Mouse (Mus musculus) embryonic facial prominence, embryonic 13.5 days (tissue): Measurements from ENCODE around the gene Tpst1. TPM values are rescaled to one million over a fixed set of nuclear protein-coding genes. Genes with fewer than 3 reads are reported as not detected.

Source experiments
- ATAC-seq: fragments of 200-750 bp; cut with Nextera tagmentation; 2 replicates; pipeline ENCODE4 v1.8.0; 2017; ENCODE audit warnings: low read depth; ENCODE audit not compliant: insufficient number of reproducible peaks, insufficient read depth, low FRiP score, low TSS enrichment
- H3K27ac ChIP-seq: fragments of 300-500 bp; sonication (generic); 2 replicates; pipeline ENCODE4 v1.5.1; 2015; ENCODE audit warnings: moderate library complexity, mild to moderate bottlenecking, inconsistent platforms
- H3K27me3 ChIP-seq: fragments of 300-500 bp; sonication (generic); 2 replicates; pipeline ENCODE4 v1.6.1; 2015; ENCODE audit warnings: mild to moderate bottlenecking, inconsistent platforms
- H3K36me3 ChIP-seq: fragments of 300-500 bp; sonication (generic); 2 replicates; pipeline ENCODE4 v1.6.1; 2015; ENCODE audit warnings: mild to moderate bottlenecking, inconsistent platforms
- H3K4me1 ChIP-seq: fragments of 300-500 bp; sonication (generic); 2 replicates; pipeline ENCODE4 v1.6.1; 2015; ENCODE audit warnings: inconsistent platforms
- H3K4me2 ChIP-seq: fragments of 300-500 bp; sonication (generic); 2 replicates; pipeline ENCODE4 v1.6.1; 2015; ENCODE audit warnings: moderate library complexity, mild to moderate bottlenecking, inconsistent platforms
- H3K4me3 ChIP-seq: fragments of 300-500 bp; sonication (generic); 2 replicates; pipeline ENCODE4 v1.5.1; 2015; ENCODE audit warnings: mild to moderate bottlenecking, inconsistent platforms
- H3K9ac ChIP-seq: fragments of 300-500 bp; sonication (generic); 2 replicates; pipeline ENCODE4 v1.6.1; 2015; ENCODE audit warnings: mild to moderate bottlenecking, inconsistent platforms
- H3K9me3 ChIP-seq: fragments of 300-500 bp; sonication (generic); 2 replicates; pipeline ENCODE4 v1.6.1; 2016; ENCODE audit warnings: inconsistent platforms
- WGBS: fragments of 180-500 bp; shearing (Covaris S2); methylation state at CpG from one replicate; pipeline ENCODE4 v1.1.7; 2015; ENCODE audit warnings: mixed read lengths; 5-methylcytosine and 5-hydroxymethylcytosine counted together
- polyA plus RNA-seq: library from polyadenylated mRNA; unstranded; fragments of >200 nt; fragmentation: Nextera tagmentation; extraction: Ambion mirVana; gene quantifications from 2 replicates; pipeline ENCODE4 v1.2.1, GENCODE M21; 2015

The Tpst1 gene
- polyA plus RNA-seq, 1 experiment from 2014 or later = 98.5 TPM

GRCm38 (mm10) chr5:130149726-130150310 is 76.7 kb downstream of the Tpst1 start:
- Histone ChIP-seq H3K4me2 (no peak overlapping the region), H3K9ac (no peak overlapping the region), H3K4me3 (no peak overlapping the region), H3K4me1 (peaks cover 12% of the 10 kb centered on the region), H3K27ac (no peak overlapping the region), H3K36me3 (peaks cover 44% of the 10 kb centered on the region), H3K27me3 (no peaks in the 10 kb centered on the region), H3K9me3 (no peaks in the 10 kb centered on the region)
- WGBS = 81% methylated on average over 7 of the region's 7 CpGs
- no peak for ATAC-seq

GRCm38 (mm10) chr5:130154286-130154685 is 81.2 kb downstream of the Tpst1 start:
- no peaks in the 10 kb centered on the region for H3K4me1 ChIP-seq
- ATAC-seq = no peak
- H3K9ac ChIP-seq = no peak overlapping the region

GRCm38 (mm10) chr5:130158545-130158944 is 85.4 kb downstream of the Tpst1 start:
- Histone ChIP-seq H3K4me1 (no peaks in the 10 kb centered on the region), H3K9ac (no peak overlapping the region), H3K4me2 (no peak overlapping the region), H3K4me3 (no peak overlapping the region), H3K27ac (no peak overlapping the region), H3K9me3 (no peaks in the 10 kb centered on the region), H3K27me3 (no peaks in the 10 kb centered on the region), H3K36me3 (peaks cover 11% of the 10 kb centered on the region; the same call in 1 of the 2 replicates)
- ATAC-seq = no peak
- WGBS = 71% methylated on average over 4 of the region's 4 CpGs

More at GRCm38 (mm10) chr5:130154286-130154685, 81.2 kb downstream of the Tpst1 start:
- H3K9me3 ChIP-seq = no peaks in the 10 kb centered on the region
- WGBS = 84% methylated on average over 2 of the region's 2 CpGs
- H3K36me3 ChIP-seq = peaks cover 43% of the 10 kb centered on the region
- no peak overlapping the region for H3K27ac ChIP-seq
- H3K27me3 ChIP-seq = no peaks in the 10 kb centered on the region
- H3K4me3 ChIP-seq = no peak overlapping the region
- no peak overlapping the region for H3K4me2 ChIP-seq

- Histone ChIP-seq H3K36me3 (peaks cover 10% of the 10 kb centered on the region; the same call in 1 of the 2 replicates), H3K4me2 (no peak overlapping the region), H3K9me3 (no peaks in the 10 kb centered on the region), H3K27me3 (no peaks in the 10 kb centered on the region), H3K4me3 (no peak overlapping the region), H3K27ac (no peak overlapping the region), H3K4me1 (no peaks in the 10 kb centered on the region), H3K9ac (no peak overlapping the region)
- WGBS = 68% methylated on average over 7 of the region's 7 CpGs
- ATAC-seq = no peak
Measured at GRCm38 (mm10) chr5:130159761-130160201, 86.7 kb downstream of the Tpst1 start.

GRCm38 (mm10) chr5:130163670-130164069 is 90.5 kb downstream of the Tpst1 start:
- no peak overlapping the region for H3K4me3 ChIP-seq
- H3K9ac ChIP-seq = no peak overlapping the region
- no peaks in the 10 kb centered on the region for H3K4me1 ChIP-seq
- H3K27me3 ChIP-seq = no peaks in the 10 kb centered on the region
- no peaks in the 10 kb centered on the region for H3K9me3 ChIP-seq
- ATAC-seq = no peak
- WGBS = 4% methylated on average over 7 of the region's 7 CpGs
- H3K27ac ChIP-seq = no peak overlapping the region
- no peak overlapping the region for H3K4me2 ChIP-seq
- H3K36me3 ChIP-seq = no peaks in the 10 kb centered on the region

- no peak overlapping the region for H3K4me3 ChIP-seq
- H3K4me2 ChIP-seq = no peak overlapping the region
- H3K27me3 ChIP-seq = no peaks in the 10 kb centered on the region
- no peaks in the 10 kb centered on the region for H3K36me3 ChIP-seq
- no peak overlapping the region for H3K9ac ChIP-seq
- 67% methylated on average over 4 of the region's 4 CpGs for WGBS
- no peaks in the 10 kb centered on the region for H3K9me3 ChIP-seq
- H3K27ac ChIP-seq = no peak overlapping the region
- no peaks in the 10 kb centered on the region for H3K4me1 ChIP-seq
- no peak for ATAC-seq
Measured at GRCm38 (mm10) chr5:130165213-130165612, 92.1 kb downstream of the Tpst1 start.

GRCm38 (mm10) chr5:130169109-130169508 is 96.0 kb downstream of the Tpst1 start:
- no peak overlapping the region for H3K4me2 ChIP-seq
- no peak overlapping the region for H3K4me3 ChIP-seq
- no peaks in the 10 kb centered on the region for H3K9me3 ChIP-seq
- H3K36me3 ChIP-seq = no peaks in the 10 kb centered on the region
- WGBS = 55% methylated on average over 6 of the region's 6 CpGs
- no peaks in the 10 kb centered on the region for H3K27me3 ChIP-seq
- H3K27ac ChIP-seq = no peak overlapping the region
- ATAC-seq = no peak
- peaks cover 18% of the 10 kb centered on the region for H3K4me1 ChIP-seq
- no peak overlapping the region for H3K9ac ChIP-seq

- H3K4me2 ChIP-seq = peak overlapping the region; percentile 83
- 16% methylated on average over 6 of the region's 6 CpGs for WGBS
Measured at GRCm38 (mm10) chr5:130170666-130171422, 97.7 kb downstream of the Tpst1 start.

GRCm38 (mm10) chr5:130171423-130171954 is 98.4 kb downstream of the Tpst1 start, which contains the start of gene Rabgef1:
Gene Rabgef1 (plus strand): TSS chr5:130171798.
- peaks cover 18% of the 10 kb centered on the region for H3K4me1 ChIP-seq
- peak; percentile 86 for ATAC-seq
- H3K27me3 ChIP-seq = no peaks in the 10 kb centered on the region
- H3K27ac ChIP-seq = peak within 1 kb of the TSS; percentile 78
- WGBS = under 1% methylated on average over 59 of the region's 62 CpGs
- no peaks in the 10 kb centered on the region for H3K9me3 ChIP-seq
- H3K4me2 ChIP-seq = peak within 1 kb of the TSS; percentile 83
- H3K9ac ChIP-seq = peak within 1 kb of the TSS; percentile 92
- H3K4me3 ChIP-seq = peak within 1 kb of the TSS; percentile 96
- H3K36me3 ChIP-seq = no peaks in the 10 kb centered on the region

More at GRCm38 (mm10) chr5:130170666-130171422, 97.7 kb downstream of the Tpst1 start:
- H3K9me3 ChIP-seq = no peaks in the 10 kb centered on the region
- peaks cover 18% of the 10 kb centered on the region for H3K4me1 ChIP-seq
- ATAC-seq = no peak
- H3K27me3 ChIP-seq = no peaks in the 10 kb centered on the region
- H3K36me3 ChIP-seq = no peaks in the 10 kb centered on the region
- peak overlapping the region; percentile 96 for H3K4me3 ChIP-seq
- peak overlapping the region; percentile 78 for H3K27ac ChIP-seq
- H3K9ac ChIP-seq = peak overlapping the region; percentile 92

GRCm38 (mm10) chr5:130171956-130172601 is 99.0 kb downstream of the Tpst1 start:
- Histone ChIP-seq H3K27ac (peak overlapping the region; percentile 78), H3K4me3 (peak overlapping the region; percentile 96), H3K27me3 (no peaks in the 10 kb centered on the region), H3K4me2 (peak overlapping the region; percentile 83), H3K9me3 (no peaks in the 10 kb centered on the region), H3K9ac (peak overlapping the region; percentile 92), H3K4me1 (peaks cover 18% of the 10 kb centered on the region), H3K36me3 (no peaks in the 10 kb centered on the region)
- ATAC-seq = peak; percentile 73
- 1% methylated on average over 40 of the region's 46 CpGs for WGBS

- Histone ChIP-seq H3K9me3 (no peaks in the 10 kb centered on the region), H3K36me3 (no peaks in the 10 kb centered on the region), H3K4me1 (peaks cover 21% of the 10 kb centered on the region), H3K9ac (no peak overlapping the region), H3K27ac (no peak overlapping the region), H3K4me3 (peak overlapping the region; percentile 96), H3K27me3 (no peaks in the 10 kb centered on the region), H3K4me2 (peak overlapping the region; percentile 83)
- WGBS = 93% methylated on average over 4 of the region's 4 CpGs
- no peak for ATAC-seq
Measured at GRCm38 (mm10) chr5:130173012-130173411, 99.9 kb downstream of the Tpst1 start.
